Mouse (Mus musculus) ovary, postnatal 36 days (tissue): ENCODE results near the gene Shisa9.

Experiments
- DNase-seq: peaks from one replicate; pipeline ENCODE4 v3.0.0; 2022; ENCODE audit warnings: low spot score, mixed read lengths

Shisa9 gene

GRCm38 (mm10) chr16:12072573-12072972, 88.7 kb downstream of the Shisa9 start:
- DNase-seq = no peak

GRCm38 (mm10) chr16:12076270-12076669, 92.4 kb downstream of the Shisa9 start:
- DNase-seq = peak; percentile 66

GRCm38 (mm10) chr16:12076700-12077099, 92.8 kb downstream of the Shisa9 start:
- no peak for DNase-seq

GRCm38 (mm10) chr16:12083082-12083481, 99.2 kb downstream of the Shisa9 start:
- DNase-seq = no peak

DNA sequence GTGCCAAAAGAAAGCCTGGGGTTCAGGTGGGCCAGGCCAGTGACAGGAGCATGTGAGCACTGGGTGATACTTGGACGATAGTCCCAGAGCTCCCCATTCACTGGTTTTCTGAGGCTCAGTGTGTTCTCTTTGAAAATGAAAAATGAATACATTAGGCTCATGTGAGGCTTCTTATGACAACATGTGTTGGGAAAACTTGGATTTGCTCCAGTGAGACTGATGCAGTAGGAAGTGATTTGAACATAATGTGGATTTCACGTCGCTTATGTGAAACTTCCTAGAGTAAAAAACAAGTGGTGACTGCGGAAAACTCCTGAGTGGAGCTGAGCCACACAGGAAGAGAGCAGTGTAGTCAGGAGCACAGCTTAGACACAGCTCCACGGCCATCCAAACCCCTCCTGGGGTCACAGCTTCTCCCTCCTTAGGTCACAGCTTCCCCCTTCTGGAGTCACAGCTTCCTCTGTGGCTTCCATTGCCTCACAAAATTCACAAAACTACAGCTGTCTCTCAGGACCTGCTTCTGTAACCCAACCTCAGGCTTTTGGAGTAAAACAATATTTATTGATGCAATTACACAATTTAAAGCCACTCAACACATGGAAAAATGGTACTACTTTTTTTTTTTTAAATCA, 106.8 kb downstream of the Shisa9 start:
- DNase-seq = no peak

GRCm38 (mm10) chr16:12093253-12093652, 109.3 kb downstream of the Shisa9 start:
- no peak for DNase-seq

DNA sequence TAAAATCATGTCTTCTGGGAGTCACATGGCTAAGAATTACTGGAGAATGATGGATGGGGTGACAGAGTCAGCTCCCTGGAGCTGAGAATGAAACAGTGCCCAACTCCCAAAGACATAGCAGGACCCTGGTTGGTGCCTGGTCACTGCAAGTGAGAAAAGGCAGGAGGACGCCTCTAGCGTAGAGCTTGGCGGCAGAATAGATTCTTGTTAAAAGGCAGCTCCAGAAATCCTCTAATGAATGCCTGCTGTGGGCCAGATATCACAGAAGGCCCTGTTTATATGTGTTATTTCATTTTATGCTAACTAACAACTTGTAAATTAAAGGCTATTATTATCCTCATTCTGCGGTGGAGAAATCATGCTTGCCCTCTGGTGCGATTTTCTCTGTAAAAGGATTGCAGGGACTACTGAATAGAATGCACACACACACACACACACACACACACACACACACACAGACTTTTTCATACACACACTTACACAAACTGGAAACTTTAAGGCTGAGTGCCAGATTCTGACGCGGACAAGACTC, 110.9 kb downstream of the Shisa9 start:
- DNase-seq = no peak

GRCm38 (mm10) chr16:12095365-12095764, 111.5 kb downstream of the Shisa9 start:
- DNase-seq = no peak

GRCm38 (mm10) chr16:12108436-12108835, 124.5 kb downstream of the Shisa9 start:
- DNase-seq = no peak

- no peak for DNase-seq
These were observed 127.0 kb downstream of the Shisa9 start for GRCm38 (mm10) chr16:12110851-12111437.

GRCm38 (mm10) chr16:12114396-12114795, 130.5 kb downstream of the Shisa9 start:
- peak; percentile 15 for DNase-seq

- no peak for DNase-seq
These were observed 131.3 kb downstream of the Shisa9 start for GRCm38 (mm10) chr16:12115040-12115856.

GRCm38 (mm10) chr16:12116926-12117325, 133.0 kb downstream of the Shisa9 start:
- DNase-seq = no peak

DNA sequence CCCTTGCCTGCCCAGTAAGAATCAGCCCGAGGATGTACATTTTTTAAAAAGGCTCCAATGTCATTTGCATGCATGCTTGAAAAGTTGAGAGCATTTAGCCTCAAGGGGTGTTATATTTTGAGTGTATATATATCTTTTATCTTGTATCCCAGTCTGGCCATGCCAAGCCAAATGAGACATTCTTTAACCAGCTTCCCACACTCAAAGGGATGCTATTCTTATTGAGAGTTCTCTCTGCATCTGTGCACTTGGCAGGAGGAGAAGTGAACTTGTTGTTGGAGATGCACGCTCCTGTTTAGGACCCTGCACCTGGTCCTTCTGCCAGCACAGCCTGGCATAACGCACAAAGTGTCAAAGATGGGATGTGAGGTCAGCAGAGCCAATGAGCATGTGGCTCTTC, 135.6 kb downstream of the Shisa9 start:
- no peak for DNase-seq

- DNase-seq = no peak
These were observed 145.9 kb downstream of the Shisa9 start for GRCm38 (mm10) chr16:12129782-12130181.

DNA sequence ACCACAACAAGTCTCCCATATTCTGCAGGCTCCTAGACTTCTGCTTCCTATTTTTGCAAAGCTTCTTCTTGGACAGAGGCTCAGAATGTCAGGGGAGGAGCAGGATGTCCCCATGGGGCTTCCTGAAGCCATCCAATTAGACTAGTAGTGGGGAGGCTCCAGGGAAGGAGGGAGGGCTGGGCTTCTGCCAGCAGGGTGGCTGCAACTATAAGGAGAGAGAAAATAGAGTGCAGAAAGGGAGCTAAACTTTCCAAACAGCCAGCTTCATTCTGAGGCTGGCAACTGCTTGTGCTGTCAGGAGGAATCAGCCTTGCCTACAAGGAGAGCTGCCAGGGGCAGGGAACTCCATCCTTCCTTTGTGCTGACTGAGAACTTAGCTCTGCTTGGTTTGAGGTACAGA, 162.8 kb downstream of the Shisa9 start:
- DNase-seq = peak; percentile 4

DNA sequence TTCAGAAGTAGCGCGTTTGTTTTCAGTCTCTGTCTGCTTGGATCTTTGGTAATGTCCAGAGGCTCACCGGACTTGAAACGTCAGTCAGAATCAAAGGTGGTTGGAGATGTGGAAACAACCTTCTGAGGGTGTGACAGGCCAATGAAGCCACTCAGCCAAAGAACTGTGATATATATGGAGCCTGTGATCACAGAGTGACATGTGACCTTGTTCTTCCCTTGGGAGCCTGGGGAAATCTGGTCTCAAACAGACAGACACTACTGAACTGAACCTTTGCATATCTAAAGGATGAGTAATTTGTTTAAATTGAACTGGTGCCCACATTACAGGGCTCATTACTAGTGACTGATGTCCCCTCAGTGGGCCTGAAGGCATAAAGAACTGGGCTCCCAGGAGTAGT, 168.1 kb downstream of the Shisa9 start:
- no peak for DNase-seq

GRCm38 (mm10) chr16:12154476-12154875, 170.6 kb downstream of the Shisa9 start:
- DNase-seq = peak; percentile 4

- DNase-seq = no peak
These were observed 189.6 kb downstream of the Shisa9 start for GRCm38 (mm10) chr16:12173482-12174041.

GRCm38 (mm10) chr16:12178031-12178430, 194.1 kb downstream of the Shisa9 start:
- DNase-seq = no peak

- no peak for DNase-seq
These were observed 205.8 kb downstream of the Shisa9 start for GRCm38 (mm10) chr16:12189739-12190138.

GRCm38 (mm10) chr16:12196841-12197240, 212.9 kb downstream of the Shisa9 start:
- DNase-seq = no peak

- DNase-seq = peak; percentile 5
These were observed 213.7 kb downstream of the Shisa9 start for GRCm38 (mm10) chr16:12197611-12198010.
